Mouse (Mus musculus) NIH3T3 (cell line): ENCODE measurements around the gene Bhlha9.
"Not testable (repeated sequence)": the region's sequence is repeated elsewhere in the genome, so short reads cannot be mapped to it uniquely, and the experiment has no call there.

Experiments
- DNase-seq: peaks from one replicate; pipeline ENCODE4 v3.0.0-alpha.2; 2012; ENCODE audit warnings: low read depth

Gene Bhlha9

GRCm38 (mm10) chr11:76661790-76662468 is 10.3 kb upstream of the Bhlha9 start:
- no peak for DNase-seq

- DNase-seq, result no peak
Measured at GRCm38 (mm10) chr11:76666002-76666649, 6.1 kb upstream of the Bhlha9 start.

- DNase-seq, result no peak
Measured at GRCm38 (mm10) chr11:76667807-76668206, 4.5 kb upstream of the Bhlha9 start.

- DNase-seq, result no peak
Measured at GRCm38 (mm10) chr11:76672561-76673384, 503 bp downstream of the Bhlha9 start.

GRCm38 (mm10) chr11:76674199-76674598 is 1.9 kb downstream of the Bhlha9 start:
- DNase-seq, result no peak

- peak; percentile 40 for DNase-seq
Measured at GRCm38 (mm10) chr11:76674704-76675103, 2.4 kb downstream of the Bhlha9 start.

GRCm38 (mm10) chr11:76679508-76679907 is 7.2 kb downstream of the Bhlha9 start, which contains the start of gene Trarg1:
Gene Trarg1, plus strand, starts transcription at chr11:76679808.
- not testable (repeated sequence) for DNase-seq

GRCm38 (mm10) chr11:76685604-76686003 is 13.3 kb downstream of the Bhlha9 start:
- DNase-seq, result no peak

- no peak for DNase-seq
Measured at GRCm38 (mm10) chr11:76692096-76692495, 19.8 kb downstream of the Bhlha9 start.

- no peak for DNase-seq
Measured at GRCm38 (mm10) chr11:76695810-76696209, 23.5 kb downstream of the Bhlha9 start.

- peak; percentile 30 for DNase-seq
Measured at GRCm38 (mm10) chr11:76699626-76700025, 27.4 kb downstream of the Bhlha9 start.

GRCm38 (mm10) chr11:76707656-76708055 is 35.4 kb downstream of the Bhlha9 start:
- DNase-seq, result no peak

- no peak for DNase-seq
Measured at GRCm38 (mm10) chr11:76708066-76708465, 35.8 kb downstream of the Bhlha9 start.

GRCm38 (mm10) chr11:76708881-76709280 is 36.6 kb downstream of the Bhlha9 start:
- no peak for DNase-seq

GRCm38 (mm10) chr11:76709625-76710452 is 37.6 kb downstream of the Bhlha9 start:
- peak; percentile 84 for DNase-seq

- peak; percentile 38 for DNase-seq
Measured at GRCm38 (mm10) chr11:76717000-76717399, 44.7 kb downstream of the Bhlha9 start.
